Mouse (Mus musculus) T-helper 2 cell (primary cell): ENCODE measurements around the gene Olfr15.

Experiments
- in situ Hi-C: fragments of 300-600 bp; cut with MboI, MseI; formaldehyde crosslinking; loops from one replicate; pipeline ENCODE4 v1.15.1; 2025; ENCODE audit warnings: high pct_unique_total_duplicates

Olfr15 gene

DNA sequence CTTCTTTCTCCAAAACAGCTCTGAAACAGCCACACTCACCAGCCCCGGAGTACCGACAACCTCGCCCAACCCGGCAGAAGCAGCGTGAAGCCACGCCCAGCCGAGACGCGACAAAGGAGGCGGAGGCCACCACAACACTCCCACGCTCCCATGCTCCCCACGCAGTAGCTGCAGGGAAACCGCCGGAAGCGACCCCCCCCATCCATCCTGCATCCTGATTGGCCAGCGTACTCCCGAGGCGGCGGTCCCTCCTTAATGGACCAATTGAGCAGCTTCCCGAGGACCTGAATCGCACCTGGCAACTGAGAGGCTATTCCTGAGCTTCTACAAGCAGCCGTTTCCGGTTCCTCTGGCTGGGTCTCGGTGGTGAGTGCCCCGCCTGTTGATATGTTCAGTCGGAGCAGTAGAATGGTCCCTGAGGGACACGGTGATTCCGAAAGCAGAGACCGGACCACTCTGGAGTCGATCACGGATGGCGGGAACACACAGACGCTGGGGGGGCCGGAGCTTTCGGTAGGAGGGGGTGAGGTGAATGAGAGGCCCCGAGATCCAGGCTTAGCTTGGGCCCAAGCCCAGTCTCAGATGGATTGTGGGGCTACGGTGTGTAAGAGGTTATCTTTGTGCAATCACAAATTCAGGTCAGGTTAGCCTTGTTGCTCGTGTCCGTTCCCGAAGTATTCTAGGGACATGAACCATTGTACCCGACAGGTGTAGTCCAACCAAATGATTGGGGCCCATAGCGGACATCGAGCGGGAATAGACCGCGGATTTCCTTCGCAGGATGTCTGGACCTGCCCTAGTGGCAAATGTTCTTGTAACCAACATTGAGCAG lies 41.8 kb downstream of the Olfr15 start, which contains the start of gene Naa60:
Gene Naa60, plus strand, starts transcription at position 160 of the 832 bp plus-strand sequence.
- in situ Hi-C loops, result no loop called here

DNA sequence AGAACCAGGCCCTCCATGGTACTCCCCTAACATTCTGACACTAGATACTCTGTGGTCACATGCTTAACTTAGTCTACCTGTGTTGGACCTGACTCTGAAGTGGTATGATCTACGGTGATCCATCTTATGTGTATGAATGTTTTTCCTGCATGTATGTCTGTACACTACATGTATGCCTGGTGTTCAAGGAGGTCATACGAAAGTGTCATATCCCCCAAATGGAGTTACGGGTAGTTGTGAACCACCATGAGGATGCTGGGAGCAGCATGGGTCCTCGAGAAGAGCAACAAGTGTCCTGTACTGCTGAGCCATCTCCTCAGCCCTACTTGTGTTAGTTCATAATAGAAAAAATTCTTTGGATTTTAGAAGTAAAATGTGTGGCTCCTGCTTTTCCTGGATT lies 45.7 kb downstream of the Olfr15 start:
- in situ Hi-C loops, result no loop called here

DNA sequence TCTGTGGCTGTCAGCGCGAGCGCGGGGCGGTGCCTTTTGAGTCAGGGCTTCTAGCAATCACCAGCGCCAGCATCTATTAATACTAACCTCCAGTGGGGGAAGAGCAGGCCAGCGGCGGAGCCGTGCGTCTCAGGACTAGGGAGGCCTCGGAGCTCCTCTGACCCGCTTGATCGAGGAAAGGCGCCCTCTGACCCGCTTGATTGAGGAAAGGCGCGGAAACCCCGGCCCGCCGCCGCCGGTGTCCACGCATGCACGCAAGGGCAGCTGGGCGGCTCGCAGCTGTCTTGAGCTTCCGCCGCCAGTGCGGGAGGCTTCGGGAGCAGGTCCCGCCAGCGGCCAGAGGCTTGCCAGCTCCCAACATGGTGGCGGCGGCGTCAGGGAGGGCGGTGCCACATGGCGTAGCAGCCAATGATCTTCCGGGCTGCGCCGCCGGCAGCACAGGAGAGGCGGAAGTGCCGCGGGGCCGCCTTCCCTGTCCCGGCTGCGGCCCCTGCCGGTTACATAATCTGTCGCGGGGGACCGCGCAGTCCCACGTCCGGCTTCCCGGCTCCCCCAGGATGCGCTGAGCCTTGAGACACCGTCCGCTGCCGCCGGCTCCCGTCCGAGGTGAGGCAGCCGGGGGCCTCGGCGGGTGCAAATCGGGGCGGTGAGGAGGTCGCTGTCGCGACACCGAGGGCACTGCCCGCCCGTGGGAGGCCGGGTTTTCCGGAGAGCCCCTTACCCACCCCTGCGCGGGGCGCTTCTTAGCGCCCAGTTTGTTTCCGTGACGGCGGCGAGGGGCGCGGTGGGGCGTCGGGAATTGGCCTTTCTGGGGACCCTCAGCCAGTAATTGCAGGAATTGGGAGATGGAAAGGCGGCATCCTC lies 53.8 kb downstream of the Olfr15 start, which contains the start of the genes Zfp597 and Gm20695:
Gene Zfp597, minus strand, starts transcription at position 361 of the 864 bp plus-strand sequence.
Gene Gm20695, plus strand, starts transcription at position 448 of the 864 bp plus-strand sequence.
- in situ Hi-C loops, result loop anchor here (5.0 kb wide), 1 partner anchor 142 kb away; the partner anchor contains the start of gene Zfp263

DNA sequence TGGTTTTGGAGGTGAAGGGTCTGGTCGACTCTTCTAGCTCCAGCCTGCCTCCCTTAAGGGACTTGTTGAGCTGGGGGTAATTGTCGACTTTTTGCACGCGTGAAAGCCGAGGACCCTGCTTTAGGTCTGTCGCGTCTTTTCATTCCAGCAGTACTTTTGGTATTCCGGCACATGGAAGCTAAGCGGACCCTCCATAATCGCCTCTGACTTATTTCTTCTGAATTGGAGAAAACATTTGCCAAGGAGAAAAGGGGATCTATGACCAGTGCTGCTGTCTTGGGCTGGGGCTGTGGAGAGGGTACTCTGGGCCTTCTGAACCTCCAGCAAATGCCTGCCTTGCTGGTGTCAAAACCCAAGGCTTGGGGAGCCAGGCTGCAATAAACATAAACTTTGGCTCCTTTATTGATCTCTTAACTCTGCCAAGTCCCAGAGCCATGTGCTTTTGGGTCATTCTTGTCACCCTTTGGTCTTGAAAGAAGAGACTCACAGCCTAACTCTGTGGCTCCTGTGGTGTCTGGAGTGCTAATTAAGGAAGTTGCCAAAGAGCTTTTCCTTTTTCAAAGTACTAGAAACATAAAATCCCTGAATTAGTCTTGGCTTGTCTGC lies 54.5 kb downstream of the Olfr15 start:
- in situ Hi-C loops, result no loop called here

DNA sequence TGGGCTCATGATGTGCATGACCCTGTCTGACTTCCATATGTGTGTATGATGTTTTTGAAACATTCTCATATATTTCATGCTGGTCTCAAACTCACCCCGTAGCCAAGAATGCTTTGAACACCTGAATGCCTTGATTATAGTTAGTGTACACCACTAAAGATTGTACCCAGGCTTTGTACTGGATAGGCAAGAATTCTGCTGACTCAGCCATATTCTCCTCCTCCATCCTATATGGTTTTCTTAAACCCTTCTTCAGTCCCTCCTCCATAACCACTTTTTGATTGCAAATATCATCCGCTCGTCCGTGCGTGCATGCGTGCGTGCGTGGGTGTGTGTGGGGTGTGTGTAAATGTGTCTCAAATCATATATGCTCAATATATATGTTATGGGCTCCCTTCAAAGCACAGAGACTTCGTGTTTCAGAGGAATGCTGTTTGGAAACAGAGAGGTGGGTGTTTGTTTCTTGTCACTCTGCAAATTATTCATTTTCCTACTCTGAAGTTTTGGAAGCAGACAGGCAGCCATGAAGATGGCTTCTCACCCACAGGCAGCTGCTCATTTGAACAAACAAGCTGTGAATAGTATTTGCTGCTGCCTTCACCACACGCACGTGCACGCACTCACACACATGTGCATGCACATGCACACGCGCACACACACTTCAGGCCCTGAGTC lies 61.1 kb downstream of the Olfr15 start:
- in situ Hi-C loops, result no loop called here

DNA sequence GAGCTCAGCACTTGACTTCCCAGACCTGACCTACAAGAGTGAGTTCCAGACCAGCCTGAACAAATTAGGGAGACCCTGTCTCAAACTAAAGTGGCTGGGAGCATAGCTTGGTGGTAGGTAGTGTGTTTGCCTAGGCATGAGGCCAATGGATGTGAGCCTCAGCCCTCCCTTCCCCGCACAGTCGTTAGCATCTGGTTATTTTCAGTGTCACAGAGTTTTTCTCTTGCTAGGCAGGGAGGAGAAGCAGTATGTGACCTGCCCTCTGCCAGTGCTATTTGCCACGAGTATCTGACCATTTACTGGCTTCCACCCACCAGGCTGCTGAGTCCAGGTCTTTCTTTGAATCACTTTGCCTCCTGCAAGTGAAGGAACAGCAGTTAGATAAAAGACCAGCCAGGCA lies 63.1 kb downstream of the Olfr15 start:
- in situ Hi-C loops, result no loop called here
